ENCODE assay signal across 9 mouse cellular contexts in the genomic region with DNA sequence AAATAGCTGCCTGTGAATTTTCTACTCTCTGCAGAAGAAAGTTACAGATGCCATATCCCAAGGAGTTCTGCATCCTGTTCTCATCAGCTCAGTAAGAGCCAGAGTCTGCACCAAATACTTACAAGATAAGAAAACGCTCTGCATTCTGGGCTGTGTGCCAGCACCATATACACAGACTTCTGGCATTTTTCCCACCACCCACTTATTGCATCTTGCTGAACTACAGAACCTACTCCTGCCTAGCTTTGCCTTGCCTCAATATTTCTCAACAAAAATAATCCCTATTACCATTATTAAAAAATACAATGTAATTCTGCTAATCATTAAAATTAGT.
A peak's percentile ranks its signal among the peaks of the same experiment; 100 is the strongest.
DNase-seq lines count a peak whose midpoint lies in the region; ATAC-seq and TF ChIP-seq lines count a peak whose summit lies in the region.
"Had no signal": no experiment of that assay in that cellular context is flagged by ENCODE, and none has a peak within 500 bp of the region (broad histone marks: within the 10 kb centered on the region; RNA-seq: fewer than 3 reads in every experiment).

No protein-coding gene starts in this region.

- H3K9ac ChIP-seq in forebrain, postnatal 0 days: no peak overlapping the region
- H3K9ac ChIP-seq: liver, postnatal 0 days had no signal

- DNase-seq in forebrain, postnatal 0 days: peak; percentile 66
- DNase-seq in forebrain, embryonic 10.5 days (ENCODE audit: extremely low spot score, low spot score): no peak
- DNase-seq in MEL-GATA-1-ER (ENCODE audit: extremely low read depth, low read depth): peak; percentile 13
- DNase-seq in layer of hippocampus, adult 2 months (ENCODE audit: low spot score in 2 of 2): peak; percentile 51 to 55
- DNase-seq in lung, postnatal 10 days: peak; percentile 65
- DNase-seq in urinary bladder, postnatal 10 days (ENCODE audit: low spot score): no peak
- DNase-seq in neural tube, embryonic 10.5 days (ENCODE audit: extremely low spot score, low spot score): no peak
- DNase-seq: liver, postnatal 0 days had no signal

- peak; percentile 27; the same call in 1 of the 2 replicates for ATAC-seq in forebrain, postnatal 0 days
- no peak for ATAC-seq in cerebellum, adult (ENCODE audit: insufficient number of reproducible peaks, low FRiP score, low TSS enrichment)
- ATAC-seq: liver, postnatal 0 days had no signal

- H3K27ac ChIP-seq in forebrain, postnatal 0 days (ENCODE audit: low read depth, low read length): no peak overlapping the region
- no peak overlapping the region for H3K27ac ChIP-seq in forebrain, embryonic 10.5 days
- H3K27ac ChIP-seq in layer of hippocampus, adult 2 months: no peak overlapping the region

- H3K36me3 ChIP-seq in forebrain, postnatal 0 days (ENCODE audit: insufficient read depth): no peaks in the 10 kb centered on the region
- no peaks in the 10 kb centered on the region for H3K36me3 ChIP-seq in forebrain, embryonic 10.5 days (replicated peaks)

- H3K9me3 ChIP-seq in forebrain, postnatal 0 days (ENCODE audit: low read length): no peaks in the 10 kb centered on the region
- H3K9me3 ChIP-seq in forebrain, embryonic 10.5 days: no peaks in the 10 kb centered on the region

- no peak overlapping the region for H3K4me3 ChIP-seq in forebrain, postnatal 0 days (ENCODE audit: low read depth, low read length)
- no peak overlapping the region for H3K4me3 ChIP-seq in forebrain, embryonic 10.5 days
- no peak overlapping the region for H3K4me3 ChIP-seq in layer of hippocampus, adult 2 months

- 29% methylated on average over 1 of the region's 1 CpGs for WGBS in forebrain, postnatal 0 days
- WGBS in forebrain, embryonic 10.5 days: 93% methylated on average over 1 of the region's 1 CpGs

- TF ChIP-seq CTCF in forebrain, postnatal 0 days (IDR thresholded peaks at IDR 0.05; ENCODE audit: low read depth): no peak
- TF ChIP-seq CTCF in layer of hippocampus, adult 2 months (conservative IDR thresholded peaks at IDR 0.05): no peak

- H3K4me1 ChIP-seq in forebrain, postnatal 0 days (ENCODE audit: insufficient read depth): no peaks in the 10 kb centered on the region
- no peaks in the 10 kb centered on the region for H3K4me1 ChIP-seq in forebrain, embryonic 10.5 days

- H3K4me2 ChIP-seq in forebrain, postnatal 0 days (ENCODE audit: low read depth): no peak overlapping the region

- H3K27me3 ChIP-seq in forebrain, postnatal 0 days (ENCODE audit: insufficient read depth, low read length): no peaks in the 10 kb centered on the region
- no peaks in the 10 kb centered on the region for H3K27me3 ChIP-seq in forebrain, embryonic 10.5 days (ENCODE audit: poor library complexity, severe bottlenecking)

Comparison
In these comparisons a context has a peak if more than half of its experiments do, and no peak if none do; other contexts are left out.
1. DNase-seq: peak in forebrain, postnatal 0 days (single experiment), MEL-GATA-1-ER (single experiment), layer of hippocampus, adult 2 months (2 of 2) and lung, postnatal 10 days (single experiment); none in forebrain, embryonic 10.5 days (single experiment), urinary bladder, postnatal 10 days (single experiment) and neural tube, embryonic 10.5 days (single experiment).